Mouse (Mus musculus) lung, postnatal 0 days (tissue): ENCODE results near the gene Clock.

Source experiments
- CTCF ChIP-seq: IDR thresholded peaks from 2 replicates; pipeline ENCODE4 v1.5.1; 2016; ENCODE audit warnings: antibody characterized with exemption, mild to moderate bottlenecking
- EP300 ChIP-seq: IDR thresholded peaks from 2 replicates; pipeline ENCODE4 v1.6.1; 2016; ENCODE audit warnings: antibody characterized with exemption, mild to moderate bottlenecking, control low read depth

- TF ChIP-seq CTCF = no peak
- no peak for TF ChIP-seq EP300
Measured at GRCm38 (mm10) chr5:76203171-76203570, 101.4 kb downstream of the Clock start.
